Mouse (Mus musculus) cerebellum, adult 8-10 months (tissue): ENCODE measurements around the gene Ppp6r3.
"Not testable (repeated sequence)": the region's sequence is repeated elsewhere in the genome, so short reads cannot be mapped to it uniquely, and the experiment has no call there.

Experiments
- DNase-seq: peaks from one replicate; pipeline ENCODE4 v3.0.0; 2022

The Ppp6r3 gene

DNA sequence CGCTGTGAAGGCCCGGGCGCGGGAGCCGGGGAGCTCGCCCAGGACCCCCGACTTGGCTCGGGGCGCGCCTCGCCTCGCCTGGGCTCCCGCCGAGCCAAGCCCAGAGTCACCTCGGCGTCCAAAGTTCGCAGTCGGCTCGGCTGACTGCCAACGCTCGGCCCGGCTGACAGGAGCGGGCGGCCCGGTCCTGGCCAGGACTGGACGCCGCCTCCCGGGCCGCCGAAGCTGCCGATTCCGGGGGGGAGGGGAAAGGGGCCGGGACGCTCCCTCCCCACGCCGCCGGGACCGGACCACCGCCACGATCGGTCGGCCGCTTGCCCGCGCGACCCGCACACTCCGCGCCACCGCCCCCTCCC lies 295 bp downstream of the Ppp6r3 start:
- no peak for DNase-seq

GRCm38 (mm10) chr19:3574593-3575094 lies 905 bp downstream of the Ppp6r3 start:
- no peak for DNase-seq

GRCm38 (mm10) chr19:3564309-3564708 lies 11.2 kb downstream of the Ppp6r3 start:
- DNase-seq = no peak

- DNase-seq = no peak
These were observed 12.8 kb downstream of the Ppp6r3 start for GRCm38 (mm10) chr19:3562752-3563151.

DNA sequence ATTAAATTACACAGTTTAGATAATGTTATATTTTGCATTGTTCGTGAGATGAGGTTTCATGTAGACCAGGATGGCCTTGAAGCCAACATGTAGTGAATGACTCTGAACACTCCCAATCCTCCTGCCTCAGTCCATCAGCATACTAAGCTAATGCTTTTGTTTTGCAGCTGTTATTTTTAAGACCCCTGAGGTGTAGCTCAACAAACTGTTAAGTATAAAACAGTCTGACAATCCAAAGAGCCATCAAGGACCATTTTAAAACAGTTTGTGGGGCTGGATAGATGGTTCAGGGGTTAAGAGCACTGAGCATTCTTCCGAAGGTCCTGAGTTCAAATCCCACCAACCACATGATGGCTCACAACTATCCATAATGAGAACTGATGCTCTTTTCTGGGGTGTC lies 13.3 kb downstream of the Ppp6r3 start:
- DNase-seq = no peak

GRCm38 (mm10) chr19:3556169-3556827 lies 19.3 kb downstream of the Ppp6r3 start:
- DNase-seq = no peak

- DNase-seq = no peak
These were observed 20.8 kb downstream of the Ppp6r3 start for GRCm38 (mm10) chr19:3554785-3555184.

- DNase-seq = no peak
These were observed 23.9 kb downstream of the Ppp6r3 start for GRCm38 (mm10) chr19:3551573-3552159.

DNA sequence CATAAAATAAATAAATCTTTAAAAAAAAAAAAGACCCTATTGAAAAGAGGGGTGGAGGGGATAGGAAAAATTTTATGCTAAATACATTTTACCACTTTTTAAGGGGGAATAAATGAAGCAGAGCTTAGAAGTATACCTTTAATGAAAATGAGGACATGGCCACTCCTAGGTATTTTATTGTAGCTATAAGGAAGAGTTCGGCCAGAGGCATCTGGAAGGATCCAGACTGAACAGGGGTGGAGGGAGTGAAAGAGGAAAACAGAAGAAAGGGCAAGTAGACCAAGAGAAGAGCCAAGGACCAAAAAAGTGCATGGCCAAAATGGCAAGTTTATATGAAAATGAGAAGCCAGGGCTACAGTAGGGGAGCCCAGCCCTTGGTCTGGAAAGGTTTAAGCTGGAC lies 25.4 kb downstream of the Ppp6r3 start:
- no peak for DNase-seq

- no peak for DNase-seq
These were observed 26.3 kb downstream of the Ppp6r3 start for GRCm38 (mm10) chr19:3549263-3549662.

DNA sequence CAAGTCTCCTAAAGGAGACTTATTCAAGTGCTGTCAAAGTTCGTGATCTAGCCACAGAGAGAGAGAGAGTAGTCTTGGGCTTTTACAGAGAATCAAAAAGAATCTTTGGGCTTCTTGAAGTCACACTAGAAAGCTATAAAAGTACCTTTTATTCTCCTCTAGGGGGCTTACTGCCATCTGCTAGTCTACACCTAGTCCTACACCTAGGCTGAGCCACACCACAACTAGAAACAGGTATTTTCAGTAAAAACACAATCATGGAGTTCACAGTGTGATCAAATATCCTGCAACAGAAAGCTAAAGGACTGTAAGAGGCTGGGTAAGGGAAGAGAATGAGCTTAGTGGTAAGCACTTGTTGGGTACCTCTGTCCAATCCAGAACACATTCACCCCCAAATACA lies 27.2 kb downstream of the Ppp6r3 start:
- DNase-seq = no peak

DNA sequence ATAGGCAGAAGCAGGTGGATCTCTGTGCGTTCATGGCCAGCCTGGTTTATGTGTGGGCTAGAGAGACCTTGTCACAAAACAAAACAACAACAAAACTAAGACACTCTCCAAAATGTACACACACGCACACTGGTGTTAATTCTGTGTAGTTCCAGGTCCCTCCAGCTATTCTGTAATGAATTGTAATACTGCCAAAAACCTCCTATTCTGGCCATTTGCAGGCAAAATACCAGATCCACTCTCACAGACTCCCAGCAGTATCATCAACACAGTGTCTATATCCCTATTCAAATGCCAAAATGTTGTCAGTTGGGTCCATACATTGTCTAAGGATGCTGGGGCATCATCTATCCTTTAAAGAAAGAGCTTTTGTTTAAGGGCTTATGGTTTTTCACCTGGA lies 30.6 kb downstream of the Ppp6r3 start:
- no peak for DNase-seq

- no peak for DNase-seq
These were observed 33.0 kb downstream of the Ppp6r3 start for GRCm38 (mm10) chr19:3542591-3542990.

DNA sequence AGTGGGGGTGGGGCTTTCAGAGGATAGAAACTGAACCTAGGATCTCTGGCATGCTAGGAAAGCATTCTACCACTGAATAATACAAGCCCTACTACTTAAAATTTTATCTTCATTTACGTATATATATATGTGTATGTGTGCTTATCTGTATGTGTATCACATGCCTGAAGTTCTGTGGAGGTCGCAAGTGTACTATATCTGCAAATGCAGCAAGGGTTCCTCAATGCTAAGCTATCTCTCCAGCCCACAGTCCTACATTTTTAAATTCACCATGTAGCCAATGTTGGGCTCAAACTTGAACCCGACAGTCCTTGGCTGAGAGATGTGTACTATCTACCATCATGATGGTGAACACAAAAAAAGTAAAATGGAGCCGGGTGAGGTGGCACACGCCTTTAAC lies 34.6 kb downstream of the Ppp6r3 start:
- DNase-seq = no peak

DNA sequence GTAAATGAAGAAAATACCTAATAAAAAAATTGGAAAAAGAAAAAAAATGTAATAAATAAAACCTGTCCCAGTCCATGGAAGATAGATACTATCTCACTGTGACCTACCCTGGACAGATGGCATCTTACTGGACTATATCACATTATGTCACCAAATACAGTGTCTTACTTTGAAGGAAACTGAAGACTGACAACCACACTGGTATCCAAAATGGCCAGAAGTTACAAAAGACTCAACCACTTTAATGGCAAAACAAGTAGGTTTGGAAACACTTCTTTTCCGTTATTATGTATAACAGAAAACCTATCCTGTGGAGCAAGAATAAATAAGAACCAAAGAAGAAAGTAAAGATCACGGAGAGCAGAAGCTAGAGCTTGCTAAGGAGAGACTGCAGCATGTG lies 35.3 kb downstream of the Ppp6r3 start:
- no peak for DNase-seq

DNA sequence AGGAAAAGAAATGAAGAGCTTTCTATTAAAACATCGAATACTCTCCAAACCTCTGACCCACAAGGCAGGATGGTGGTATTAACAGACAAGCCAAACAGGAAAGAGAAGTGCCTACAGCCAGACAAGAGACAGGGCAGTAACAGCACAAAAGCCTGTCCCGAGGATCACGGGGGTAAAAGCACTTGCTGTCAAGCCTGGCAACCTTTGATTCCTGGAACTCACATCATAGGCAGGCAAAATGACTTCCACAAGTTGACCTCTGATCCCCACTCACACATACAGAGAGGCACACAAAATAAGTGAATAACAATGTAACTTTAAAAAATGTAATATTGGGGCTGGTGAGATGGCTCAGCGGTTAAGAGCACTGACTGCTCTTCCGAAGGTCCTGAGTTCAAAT lies 36.1 kb downstream of the Ppp6r3 start:
- no peak for DNase-seq

DNA sequence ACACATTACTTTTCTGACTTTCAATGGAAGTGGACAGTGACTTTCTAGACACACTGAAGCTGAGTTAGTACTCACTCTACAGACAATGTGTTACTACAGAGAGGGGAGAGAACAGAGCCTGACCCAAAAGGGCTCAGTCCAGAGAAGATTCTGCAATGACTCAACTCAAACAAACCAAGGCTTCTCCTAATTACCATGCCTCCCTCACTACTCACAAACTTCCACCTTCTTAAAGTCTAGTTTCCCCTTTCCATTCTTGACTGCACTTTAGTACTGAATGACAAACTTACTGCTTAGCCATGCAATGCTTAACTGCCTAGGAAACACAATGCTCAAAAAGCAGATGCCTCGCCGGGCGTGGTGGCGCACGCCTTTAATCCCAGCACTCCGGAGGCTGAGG lies 37.9 kb downstream of the Ppp6r3 start:
- DNase-seq = no peak

GRCm38 (mm10) chr19:3534945-3535344 lies 40.6 kb downstream of the Ppp6r3 start:
- DNase-seq = no peak

GRCm38 (mm10) chr19:3533266-3533966 lies 42.1 kb downstream of the Ppp6r3 start:
- not testable (repeated sequence) for DNase-seq

DNA sequence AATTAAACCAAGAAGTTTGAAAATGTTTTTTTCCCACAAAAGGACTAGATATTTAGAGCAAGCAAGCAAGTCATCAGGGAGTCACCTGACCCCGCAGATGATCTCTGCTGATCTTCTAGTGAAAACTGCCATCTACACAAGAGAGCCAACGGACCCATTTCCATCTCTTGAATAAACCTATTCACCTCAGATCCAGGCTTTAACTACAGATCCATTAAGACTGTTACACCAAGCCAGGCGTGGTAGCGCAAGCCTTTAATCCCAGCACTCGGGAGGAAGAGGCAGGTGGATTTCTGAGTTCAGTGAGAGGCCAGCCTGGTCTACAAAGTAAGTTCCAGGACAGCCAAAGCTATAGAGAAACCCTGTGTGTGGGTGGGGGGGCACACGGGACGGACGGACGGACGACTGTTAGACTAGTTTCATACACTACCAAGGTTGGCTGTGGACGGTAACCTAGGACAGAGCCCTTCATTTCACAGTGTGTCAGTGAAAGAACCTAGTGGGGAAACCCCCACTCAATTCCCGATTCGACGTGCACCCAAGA lies 42.8 kb downstream of the Ppp6r3 start:
- no peak for DNase-seq

DNA sequence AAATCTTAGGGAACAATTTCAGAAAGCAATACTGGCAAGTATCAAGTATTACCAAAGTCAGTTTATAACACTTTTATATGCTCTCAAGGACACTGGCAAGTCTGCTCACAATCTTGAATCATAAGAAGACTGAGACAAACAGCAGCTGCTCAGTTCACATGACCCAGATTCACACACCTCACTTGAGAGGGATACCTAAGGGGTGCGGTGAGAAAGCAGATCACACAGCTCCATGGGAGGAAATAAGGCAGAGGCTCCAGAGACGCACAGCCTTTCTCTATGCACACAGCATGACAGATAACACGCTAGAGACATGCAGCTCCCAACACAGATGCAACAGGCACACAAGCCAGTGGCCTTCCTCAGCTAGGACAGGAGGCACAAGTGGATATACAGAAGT lies 45.8 kb downstream of the Ppp6r3 start:
- no peak for DNase-seq

DNA sequence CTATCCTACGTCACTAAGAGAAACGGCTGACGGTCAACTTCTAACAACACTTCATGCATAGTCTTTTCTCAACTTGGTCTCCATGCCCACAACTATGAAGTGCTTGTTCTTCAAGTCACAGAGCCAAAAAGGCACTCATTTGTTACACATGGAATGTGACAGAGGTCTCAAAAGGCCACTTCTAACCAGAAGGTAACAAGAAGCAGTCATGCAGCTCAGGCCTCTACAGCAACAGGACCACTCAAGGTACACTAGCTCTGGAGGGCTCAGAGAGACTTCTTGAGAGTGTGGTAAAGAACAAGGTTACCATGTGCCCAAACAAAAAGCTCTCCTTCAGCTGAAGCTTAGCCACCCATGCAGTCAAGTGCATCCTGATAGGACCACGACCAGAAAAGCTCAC lies 46.9 kb downstream of the Ppp6r3 start:
- no peak for DNase-seq

DNA sequence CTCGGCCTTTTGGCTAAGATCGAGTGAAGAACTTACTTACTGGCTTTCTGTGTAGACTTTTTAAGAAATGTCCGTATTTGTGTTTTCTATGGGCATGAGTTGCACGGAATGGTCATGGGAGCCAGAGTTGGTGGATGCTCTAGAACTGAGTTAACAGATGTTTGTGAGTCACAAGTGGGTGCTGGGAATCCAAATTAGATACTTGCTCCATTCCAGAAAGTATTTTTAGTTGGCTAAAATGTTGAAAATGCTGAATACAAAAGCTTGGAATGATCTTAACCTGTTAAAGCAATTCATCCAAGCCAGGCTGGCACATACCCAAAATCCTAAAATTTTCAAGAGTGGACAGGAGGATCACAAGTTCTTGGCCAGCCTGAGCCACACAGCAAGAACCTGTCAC lies 48.0 kb downstream of the Ppp6r3 start:
- DNase-seq = no peak
